Mouse (Mus musculus): ENCODE results near the gene Dph2. TPM values are rescaled to one million over a fixed set of nuclear protein-coding genes. Genes with fewer than 3 reads are reported as not detected.
A peak's percentile ranks its signal among the peaks of the same experiment; 100 is the strongest.

Dph2 gene
- polyA plus RNA-seq, 2 experiments: 17.0 to 18.4 TPM

DNA sequence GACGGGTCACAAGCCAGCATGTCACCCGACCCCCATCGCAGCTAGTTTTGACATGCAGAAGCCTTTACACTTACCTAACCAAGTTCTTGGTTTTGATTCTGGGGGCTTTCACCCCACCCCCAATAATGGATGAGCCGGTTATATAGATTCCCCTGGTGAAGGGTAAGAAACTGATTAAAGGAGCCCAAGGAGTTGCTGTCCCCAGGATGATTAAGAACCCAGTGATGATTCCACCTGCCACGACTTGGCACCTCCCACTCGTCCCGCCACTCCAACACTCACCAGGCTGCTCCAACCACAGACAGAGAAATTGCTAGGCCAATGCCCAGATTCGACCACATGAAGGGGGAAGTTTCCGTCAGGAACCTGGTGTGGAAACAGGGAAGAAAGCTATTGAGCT lies 5.8 kb downstream of the Dph2 start:
- H3K4me2 ChIP-seq (replicated peaks; ENCODE audit: low read depth, low read length, severe bottlenecking): peak overlapping the region; percentile 93
- H3K4me1 ChIP-seq (ENCODE audit: control insufficient read depth, insufficient read depth, low read length): peaks cover 17% of the 10 kb centered on the region
- H3K9me3 ChIP-seq (ENCODE audit: control insufficient read depth, low read length): no peaks in the 10 kb centered on the region
- H3K27me3 ChIP-seq (ENCODE audit: control insufficient read depth, insufficient read depth, low read length): no peaks in the 10 kb centered on the region
- peak overlapping the region; percentile 94 for H3K4me3 ChIP-seq (replicated peaks; ENCODE audit: low read length)
- no peak for ATAC-seq (ENCODE audit: low FRiP score, low read depth)
- TF ChIP-seq POLR2A (IDR thresholded peaks at IDR 0.05; ENCODE audit: borderline replicate concordance, extremely low read depth, insufficient read depth, insufficient read length): no peak
- no peak overlapping the region for H3K27ac ChIP-seq (replicated peaks; ENCODE audit: low read depth, low read length)
- peaks cover 37% of the 10 kb centered on the region for H3K36me3 ChIP-seq (ENCODE audit: control insufficient read depth, insufficient read depth, low read length)
- peak overlapping the region; percentile 67; the same call in 1 of the 2 replicates for H3K9ac ChIP-seq (ENCODE audit: low read depth, low read length, severe bottlenecking)
- 80% methylated on average over 9 of the region's 9 CpGs for WGBS
- DNase-seq (ENCODE audit: low spot score): no peak

DNA sequence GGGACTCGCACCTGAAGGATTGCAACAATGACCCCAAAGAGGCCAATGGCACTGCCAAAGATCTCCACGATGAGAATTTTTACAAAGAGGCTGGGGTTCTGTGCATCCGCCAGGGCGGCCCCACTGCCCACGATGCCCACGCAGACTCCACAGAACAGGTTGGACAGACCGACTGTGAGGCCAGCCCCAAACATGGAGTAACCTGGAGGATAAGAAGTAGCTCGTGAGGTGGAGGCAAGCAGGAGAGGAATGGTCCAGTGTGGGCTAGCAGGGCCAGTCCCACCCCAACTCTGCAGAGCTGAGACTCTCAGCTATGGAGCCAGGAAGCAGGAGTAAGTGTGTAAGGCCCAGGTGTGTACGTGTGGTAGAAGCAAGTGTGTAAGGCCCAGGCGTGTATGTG lies 6.7 kb downstream of the Dph2 start:
- no peak overlapping the region for H3K4me3 ChIP-seq (replicated peaks; ENCODE audit: low read length)

DNA sequence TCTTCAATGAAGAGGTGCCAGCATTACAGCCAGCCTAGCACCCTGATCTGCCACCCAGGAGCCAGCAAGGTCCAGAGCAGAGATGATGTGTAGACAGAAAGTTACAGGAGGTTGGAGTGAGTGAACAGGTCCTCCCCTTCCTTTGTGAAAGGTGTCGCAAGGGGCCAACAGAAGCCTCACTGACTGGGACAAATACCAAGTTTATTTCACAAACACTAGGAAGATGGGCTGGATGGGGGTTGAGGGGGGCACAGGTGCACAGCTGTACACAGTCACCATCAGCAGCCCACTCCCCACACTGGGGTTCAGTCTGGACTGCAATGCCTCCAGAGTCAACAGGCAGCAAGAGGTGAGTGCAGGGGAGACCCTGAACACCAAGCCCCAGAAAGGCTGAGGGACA lies 7.7 kb downstream of the Dph2 start:
- DNase-seq (ENCODE audit: low spot score) (no peak), ATAC-seq (ENCODE audit: low FRiP score, low read depth) (no peak)
- Histone ChIP-seq H3K27me3 (ENCODE audit: control insufficient read depth, insufficient read depth, low read length) (no peaks in the 10 kb centered on the region), H3K9me3 (ENCODE audit: control insufficient read depth, low read length) (no peaks in the 10 kb centered on the region), H3K4me2 (replicated peaks; ENCODE audit: low read depth, low read length, severe bottlenecking) (peak overlapping the region; percentile 83), H3K4me3 (replicated peaks; ENCODE audit: low read length) (peak overlapping the region; percentile 79), H3K27ac (replicated peaks; ENCODE audit: low read depth, low read length) (no peak overlapping the region), H3K4me1 (ENCODE audit: control insufficient read depth, insufficient read depth, low read length) (peaks cover 14% of the 10 kb centered on the region), H3K9ac (ENCODE audit: low read depth, low read length, severe bottlenecking) (0 out of 2 replicates have a peak overlapping the region, but pooled peaks have one; percentile 9), H3K36me3 (ENCODE audit: control insufficient read depth, insufficient read depth, low read length) (peaks cover 44% of the 10 kb centered on the region)
- 92% methylated on average over 1 of the region's 1 CpGs for WGBS
- TF ChIP-seq POLR2A (IDR thresholded peaks at IDR 0.05; ENCODE audit: borderline replicate concordance, extremely low read depth, insufficient read depth, insufficient read length): no peak

More for the DNA sequence above, 6.7 kb downstream of the Dph2 start:
- Histone ChIP-seq H3K27ac (replicated peaks; ENCODE audit: low read depth, low read length) (no peak overlapping the region), H3K9me3 (ENCODE audit: control insufficient read depth, low read length) (no peaks in the 10 kb centered on the region), H3K4me2 (replicated peaks; ENCODE audit: low read depth, low read length, severe bottlenecking) (no peak overlapping the region), H3K36me3 (ENCODE audit: control insufficient read depth, insufficient read depth, low read length) (peaks cover 42% of the 10 kb centered on the region), H3K9ac (ENCODE audit: low read depth, low read length, severe bottlenecking) (no peak overlapping the region), H3K4me1 (ENCODE audit: control insufficient read depth, insufficient read depth, low read length) (peaks cover 14% of the 10 kb centered on the region), H3K27me3 (ENCODE audit: control insufficient read depth, insufficient read depth, low read length) (no peaks in the 10 kb centered on the region)
- ATAC-seq (ENCODE audit: low FRiP score, low read depth): no peak
- TF ChIP-seq POLR2A (IDR thresholded peaks at IDR 0.05; ENCODE audit: borderline replicate concordance, extremely low read depth, insufficient read depth, insufficient read length): no peak
- DNase-seq (ENCODE audit: low spot score): no peak
- 93% methylated on average over 10 of the region's 10 CpGs for WGBS

DNA sequence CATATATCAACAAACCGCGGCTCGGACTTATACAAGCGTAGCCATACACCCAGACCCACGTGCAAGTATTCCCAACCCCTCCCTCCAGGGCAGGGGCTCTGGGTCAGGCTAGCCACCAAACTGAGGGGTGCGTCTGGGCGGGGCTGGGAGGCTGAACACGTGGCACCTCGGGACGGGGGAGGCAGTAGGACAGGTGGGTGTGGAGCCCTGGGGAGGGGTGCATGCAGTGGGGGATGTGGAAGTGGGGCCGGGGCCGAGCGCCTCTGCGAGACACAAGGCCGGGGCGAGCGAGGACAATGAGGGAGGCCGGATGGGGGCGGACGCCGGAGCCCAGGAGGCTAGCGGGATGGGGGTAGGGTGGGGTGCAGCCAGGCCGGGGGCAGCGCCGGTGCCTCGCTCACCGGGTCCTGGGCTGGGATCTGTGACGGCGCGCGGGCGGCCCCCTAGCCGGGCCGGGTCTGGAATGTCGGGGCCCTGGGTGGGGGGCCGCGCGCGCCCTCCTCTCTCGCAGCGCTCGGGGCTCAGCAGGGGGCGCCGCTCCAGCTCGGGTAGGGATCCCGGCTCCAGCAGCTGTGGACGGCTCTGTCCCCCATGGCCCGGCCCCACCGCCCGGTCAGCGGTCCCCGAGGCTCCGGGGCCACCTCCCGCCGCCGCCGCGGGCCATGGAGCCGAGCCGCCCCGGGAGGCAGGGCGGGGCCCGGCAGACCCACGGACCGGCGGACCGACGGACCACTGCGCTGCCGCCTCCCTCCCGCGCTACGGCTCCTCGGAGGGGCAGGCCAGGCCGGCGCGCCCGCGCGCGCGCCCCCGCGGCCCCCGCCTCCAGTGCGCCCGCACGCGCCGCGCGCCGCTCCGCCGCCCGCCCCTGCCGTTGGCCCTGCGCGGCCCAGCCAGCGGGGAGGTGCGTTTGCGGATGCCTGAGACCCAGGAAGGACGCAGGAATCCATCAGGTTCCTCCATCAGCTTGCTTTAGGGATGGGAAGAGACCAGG lies 8.8 kb downstream of the Dph2 start, which contains the start of gene B4galt2:
Gene B4galt2 (minus strand): TSS at position 787 of the 991 bp plus-strand sequence.
- TF ChIP-seq POLR2A (IDR thresholded peaks at IDR 0.05; ENCODE audit: borderline replicate concordance, extremely low read depth, insufficient read depth, insufficient read length): 0 out of 2 replicates have a peak, but pooled peaks have one; percentile 30
- Histone ChIP-seq H3K4me1 (ENCODE audit: control insufficient read depth, insufficient read depth, low read length) (peaks cover 14% of the 10 kb centered on the region), H3K27ac (replicated peaks; ENCODE audit: low read depth, low read length) (peak within 1 kb of the TSS; percentile 76), H3K9ac (ENCODE audit: low read depth, low read length, severe bottlenecking) (peak within 1 kb of the TSS; percentile 87), H3K4me2 (replicated peaks; ENCODE audit: low read depth, low read length, severe bottlenecking) (peak within 1 kb of the TSS; percentile 83), H3K27me3 (ENCODE audit: control insufficient read depth, insufficient read depth, low read length) (no peaks in the 10 kb centered on the region), H3K9me3 (ENCODE audit: control insufficient read depth, low read length) (no peaks in the 10 kb centered on the region), H3K36me3 (ENCODE audit: control insufficient read depth, insufficient read depth, low read length) (peaks cover 53% of the 10 kb centered on the region), H3K4me3 (replicated peaks; ENCODE audit: low read length) (peak within 1 kb of the TSS; percentile 79)
- DNase-seq (ENCODE audit: low spot score) (peak; percentile 67), ATAC-seq (ENCODE audit: low FRiP score, low read depth) (peak; percentile 56)
- under 1% methylated on average over 38 of the region's 103 CpGs for WGBS

DNA sequence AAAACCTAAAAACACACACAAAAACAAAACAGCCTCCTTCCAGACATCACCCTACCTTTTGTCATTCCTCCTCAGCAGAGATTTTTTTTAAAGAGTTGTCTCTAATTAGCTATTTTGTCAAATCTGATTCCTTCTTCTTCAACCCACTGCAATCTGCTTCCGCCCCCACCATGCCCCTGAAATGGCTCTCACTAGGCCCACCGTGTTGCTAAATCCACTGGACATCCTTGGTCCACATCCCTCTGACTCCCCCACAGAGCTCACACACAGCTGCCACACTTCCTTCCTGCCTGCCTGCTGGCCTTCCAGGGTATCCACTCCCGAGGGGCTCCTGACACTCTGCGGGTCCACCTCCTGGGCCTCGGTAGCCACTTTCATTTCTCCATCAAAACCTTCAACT lies 13.1 kb downstream of the Dph2 start:
- TF ChIP-seq POLR2A (IDR thresholded peaks at IDR 0.05; ENCODE audit: borderline replicate concordance, extremely low read depth, insufficient read depth, insufficient read length): no peak
- Histone ChIP-seq H3K4me3 (replicated peaks; ENCODE audit: low read length) (no peak overlapping the region), H3K4me2 (replicated peaks; ENCODE audit: low read depth, low read length, severe bottlenecking) (no peak overlapping the region), H3K27ac (replicated peaks; ENCODE audit: low read depth, low read length) (no peak overlapping the region), H3K27me3 (ENCODE audit: control insufficient read depth, insufficient read depth, low read length) (no peaks in the 10 kb centered on the region), H3K36me3 (ENCODE audit: control insufficient read depth, insufficient read depth, low read length) (peaks cover 55% of the 10 kb centered on the region), H3K9ac (ENCODE audit: low read depth, low read length, severe bottlenecking) (no peak overlapping the region), H3K4me1 (ENCODE audit: control insufficient read depth, insufficient read depth, low read length) (peaks cover 8% of the 10 kb centered on the region; the same call in 1 of the 2 replicates), H3K9me3 (ENCODE audit: control insufficient read depth, low read length) (no peaks in the 10 kb centered on the region)
- no peak for ATAC-seq (ENCODE audit: low FRiP score, low read depth)
- no peak for DNase-seq (ENCODE audit: low spot score)
- 75% methylated on average over 5 of the region's 5 CpGs for WGBS
